Mouse (Mus musculus) midbrain, embryonic 11.5 days (tissue): ENCODE data around the gene Narfl. TPM values are rescaled to one million over a fixed set of nuclear protein-coding genes. Genes with fewer than 3 reads are reported as not detected.

ENCODE experiments used
- ATAC-seq: fragments of 200-750 bp; cut with Nextera tagmentation; 2 replicates; pipeline ENCODE4 v1.8.0; 2017; ENCODE audit warnings: moderate TSS enrichment, moderate library complexity; ENCODE audit not compliant: low FRiP score
- DNase-seq: peaks from one replicate; pipeline ENCODE4 v3.0.0; 2015; ENCODE audit warnings: low spot score; ENCODE audit errors: missing footprints
- H3K27ac ChIP-seq: fragments of 300-500 bp; sonication (generic); 2 replicates; pipeline ENCODE4 v1.5.1; 2014; ENCODE audit warnings: low read depth, low read length
- H3K27me3 ChIP-seq: fragments of 300-500 bp; sonication (generic); 2 replicates; pipeline ENCODE4 v1.6.1; 2014; ENCODE audit warnings: mild to moderate bottlenecking, low read length, moderate library complexity, mixed read lengths; ENCODE audit not compliant: control insufficient read depth, insufficient read depth
- H3K36me3 ChIP-seq: fragments of 300-500 bp; sonication (generic); 2 replicates; pipeline ENCODE4 v1.6.1; 2014; ENCODE audit warnings: mild to moderate bottlenecking, low read length, moderate library complexity, mixed read lengths; ENCODE audit not compliant: control insufficient read depth, insufficient read depth
- H3K4me1 ChIP-seq: fragments of 300-500 bp; sonication (generic); 2 replicates; pipeline ENCODE4 v1.6.1; 2014; ENCODE audit warnings: low read length; ENCODE audit not compliant: control insufficient read depth, insufficient read depth
- H3K4me2 ChIP-seq: fragments of 300-500 bp; sonication (generic); 2 replicates; pipeline ENCODE4 v1.6.1; 2014; ENCODE audit warnings: mild to moderate bottlenecking, moderate library complexity
- H3K4me3 ChIP-seq: fragments of 300-500 bp; sonication (generic); 2 replicates; pipeline ENCODE4 v1.5.1; 2014; ENCODE audit warnings: low read depth, low read length
- H3K9ac ChIP-seq: fragments of 300-500 bp; sonication (generic); 2 replicates; pipeline ENCODE4 v1.6.1; 2014; ENCODE audit warnings: low read length
- H3K9me3 ChIP-seq: fragments of 300-500 bp; sonication (generic); 2 replicates; pipeline ENCODE4 v1.6.1; 2016; ENCODE audit warnings: low read length; ENCODE audit not compliant: control insufficient read depth
- WGBS: fragments of 180-500 bp; shearing (Covaris S2); extraction: QIAGEN DNeasy Blood & Tissue Kit; methylation state at CpG from one replicate; pipeline ENCODE4 v1.1.7; 2014; 5-methylcytosine and 5-hydroxymethylcytosine counted together
- polyA plus RNA-seq: library from polyadenylated mRNA; unstranded; fragments of >200 nt; fragmentation: Nextera tagmentation; extraction: Ambion mirVana; gene quantifications from 2 replicates; pipeline ENCODE4 v1.2.1, GENCODE M21; 2014

Gene Narfl
- polyA plus RNA-seq, result 22.2 and 23.4 TPM in 2 replicates

GRCm38 (mm10) chr17:25773549-25774120, at the start of gene Narfl:
Gene Narfl, plus strand, starts transcription at chr17:25773776.
- H3K36me3 ChIP-seq, result no peaks in the 10 kb centered on the region
- H3K4me3 ChIP-seq, result peak within 1 kb of the TSS; percentile 67
- H3K9me3 ChIP-seq, result no peaks in the 10 kb centered on the region
- peak within 1 kb of the TSS; percentile 76 for H3K9ac ChIP-seq
- peak; percentile 86 for ATAC-seq
- no peak within 1 kb of the TSS for H3K27ac ChIP-seq
- DNase-seq, result peak; percentile 100
- under 1% methylated on average over 37 of the region's 37 CpGs for WGBS
- no peaks in the 10 kb centered on the region for H3K27me3 ChIP-seq
- peak within 1 kb of the TSS; percentile 70 for H3K4me2 ChIP-seq
- H3K4me1 ChIP-seq, result peaks cover 4% of the 10 kb centered on the region; the same call in 1 of the 2 replicates

GRCm38 (mm10) chr17:25723919-25724318, 49.7 kb upstream of the Narfl start:
- Histone ChIP-seq H3K9me3 (no peaks in the 10 kb centered on the region), H3K27ac (no peak overlapping the region), H3K4me2 (no peak overlapping the region), H3K4me1 (peaks cover 19% of the 10 kb centered on the region), H3K36me3 (no peaks in the 10 kb centered on the region), H3K4me3 (no peak overlapping the region), H3K9ac (no peak overlapping the region), H3K27me3 (no peaks in the 10 kb centered on the region)
- DNase-seq, result peak; percentile 26
- WGBS, result 76% methylated on average over 7 of the region's 7 CpGs
- ATAC-seq, result no peak

GRCm38 (mm10) chr17:25725264-25725663, 48.3 kb upstream of the Narfl start:
- H3K36me3 ChIP-seq, result no peaks in the 10 kb centered on the region
- H3K27ac ChIP-seq, result no peak overlapping the region
- 88% methylated on average over 6 of the region's 6 CpGs for WGBS
- peaks cover 19% of the 10 kb centered on the region for H3K4me1 ChIP-seq
- H3K27me3 ChIP-seq, result no peaks in the 10 kb centered on the region
- DNase-seq (peak; percentile 8), ATAC-seq (no peak)
- H3K4me2 ChIP-seq, result no peak overlapping the region
- no peak overlapping the region for H3K9ac ChIP-seq
- no peak overlapping the region for H3K4me3 ChIP-seq
- no peaks in the 10 kb centered on the region for H3K9me3 ChIP-seq

- peak within 1 kb of the TSS; percentile 96 for H3K4me2 ChIP-seq
- H3K4me1 ChIP-seq, result peaks cover 19% of the 10 kb centered on the region
These were observed 46.1 kb upstream of the Narfl start, which contains the start of the genes Chtf18 and Rpusd1 for GRCm38 (mm10) chr17:25727265-25728008. Gene Chtf18, minus strand, starts transcription at chr17:25727419. Gene Rpusd1, plus strand, starts transcription at chr17:25727670.

GRCm38 (mm10) chr17:25728009-25728270, 45.6 kb upstream of the Narfl start:
- DNase-seq, result no peak
- Histone ChIP-seq H3K4me3 (peak overlapping the region; percentile 61), H3K36me3 (no peaks in the 10 kb centered on the region), H3K9me3 (no peaks in the 10 kb centered on the region), H3K4me2 (peak overlapping the region; percentile 91), H3K4me1 (peaks cover 19% of the 10 kb centered on the region), H3K9ac (peak overlapping the region; percentile 75), H3K27me3 (no peaks in the 10 kb centered on the region), H3K27ac (no peak overlapping the region)
- ATAC-seq, result no peak; the same call in 1 of the 2 replicates
- 32% methylated on average over 4 of the region's 4 CpGs for WGBS

More at GRCm38 (mm10) chr17:25727265-25728008, 46.1 kb upstream of the Narfl start, which contains the start of the genes Chtf18 and Rpusd1:
- ATAC-seq (peak; percentile 98), DNase-seq (peak; percentile 99)
- Histone ChIP-seq H3K27me3 (no peaks in the 10 kb centered on the region), H3K27ac (no peak within 1 kb of the TSS), H3K9ac (peak within 1 kb of the TSS; percentile 81), H3K4me3 (peak within 1 kb of the TSS; percentile 61), H3K9me3 (no peaks in the 10 kb centered on the region), H3K36me3 (no peaks in the 10 kb centered on the region)
- WGBS, result 1% methylated on average over 37 of the region's 37 CpGs

GRCm38 (mm10) chr17:25732082-25732481, 41.5 kb upstream of the Narfl start:
- no peaks in the 10 kb centered on the region for H3K9me3 ChIP-seq
- H3K36me3 ChIP-seq, result no peaks in the 10 kb centered on the region
- ATAC-seq, result no peak
- no peaks in the 10 kb centered on the region for H3K27me3 ChIP-seq
- WGBS, result 20% methylated on average over 2 of the region's 2 CpGs
- H3K4me2 ChIP-seq, result no peak overlapping the region
- DNase-seq, result peak; percentile 99
- H3K27ac ChIP-seq, result no peak overlapping the region
- peaks cover 11% of the 10 kb centered on the region for H3K4me1 ChIP-seq
- no peak overlapping the region for H3K4me3 ChIP-seq
- no peak overlapping the region for H3K9ac ChIP-seq

GRCm38 (mm10) chr17:25735246-25735645, 38.3 kb upstream of the Narfl start:
- Histone ChIP-seq H3K27ac (no peak overlapping the region), H3K9ac (no peak overlapping the region), H3K4me1 (no peaks in the 10 kb centered on the region), H3K4me2 (no peak overlapping the region), H3K27me3 (no peaks in the 10 kb centered on the region), H3K4me3 (no peak overlapping the region), H3K9me3 (no peaks in the 10 kb centered on the region), H3K36me3 (no peaks in the 10 kb centered on the region)
- WGBS, result 79% methylated on average over 5 of the region's 5 CpGs
- ATAC-seq (no peak), DNase-seq (no peak)

GRCm38 (mm10) chr17:25735745-25736144, 37.8 kb upstream of the Narfl start, which contains the start of gene Mslnl:
Gene Mslnl, plus strand, starts transcription at chr17:25736042.
- DNase-seq, result no peak
- Histone ChIP-seq H3K4me2 (no peak within 1 kb of the TSS), H3K9me3 (no peaks in the 10 kb centered on the region), H3K4me3 (no peak within 1 kb of the TSS), H3K27me3 (no peaks in the 10 kb centered on the region), H3K27ac (no peak within 1 kb of the TSS), H3K36me3 (no peaks in the 10 kb centered on the region), H3K9ac (no peak within 1 kb of the TSS), H3K4me1 (no peaks in the 10 kb centered on the region)
- no peak for ATAC-seq
- 79% methylated on average over 3 of the region's 3 CpGs for WGBS

GRCm38 (mm10) chr17:25738861-25739260, 34.7 kb upstream of the Narfl start:
- Histone ChIP-seq H3K27ac (no peak overlapping the region), H3K27me3 (no peaks in the 10 kb centered on the region), H3K4me3 (no peak overlapping the region), H3K36me3 (no peaks in the 10 kb centered on the region), H3K4me2 (no peak overlapping the region), H3K9me3 (no peaks in the 10 kb centered on the region), H3K9ac (no peak overlapping the region), H3K4me1 (no peaks in the 10 kb centered on the region)
- DNase-seq (no peak), ATAC-seq (no peak)
- 67% methylated on average over 7 of the region's 7 CpGs for WGBS
